Mouse (Mus musculus): ENCODE data around the gene Hist1h2ah. TPM values are rescaled to one million over a fixed set of nuclear protein-coding genes. Genes with fewer than 3 reads are reported as not detected.
A peak's percentile ranks its signal among the peaks of the same experiment; 100 is the strongest.

The Hist1h2ah gene
- polyA plus RNA-seq, 2 experiments, result 5.5 to 6.5 TPM

- Histone ChIP-seq H3K4me2 (replicated peaks; ENCODE audit: low read depth, low read length, severe bottlenecking) (peak overlapping the region; percentile 59), H3K27ac (replicated peaks; ENCODE audit: low read depth, low read length) (no peak overlapping the region), H3K27me3 (ENCODE audit: control insufficient read depth, insufficient read depth, low read length) (no peaks in the 10 kb centered on the region), H3K9ac (ENCODE audit: low read depth, low read length, severe bottlenecking) (peak overlapping the region; percentile 50), H3K4me1 (ENCODE audit: control insufficient read depth, insufficient read depth, low read length) (0 out of 2 replicates have a peak, but pooled peaks cover 3% of the 10 kb centered on the region), H3K36me3 (ENCODE audit: control insufficient read depth, insufficient read depth, low read length) (no peaks in the 10 kb centered on the region), H3K4me3 (replicated peaks; ENCODE audit: low read length) (peak overlapping the region; percentile 46), H3K9me3 (ENCODE audit: control insufficient read depth, low read length) (no peaks in the 10 kb centered on the region)
- TF ChIP-seq POLR2A (IDR thresholded peaks at IDR 0.05; ENCODE audit: borderline replicate concordance, extremely low read depth, insufficient read depth, insufficient read length), result no peak
- ATAC-seq (ENCODE audit: low FRiP score, low read depth) (no peak), DNase-seq (ENCODE audit: low spot score) (no peak)
- 13% methylated on average over 5 of the region's 5 CpGs for WGBS
Observed at GRCm38 (mm10) chr13:22051523-22051859, 16.1 kb upstream of the Hist1h2ah start.

GRCm38 (mm10) chr13:22050591-22051522, 15.5 kb upstream of the Hist1h2ah start:
- TF ChIP-seq POLR2A (IDR thresholded peaks at IDR 0.05; ENCODE audit: borderline replicate concordance, extremely low read depth, insufficient read depth, insufficient read length), result 0 out of 2 replicates have a peak, but pooled peaks have one; percentile 12
- Histone ChIP-seq H3K4me1 (ENCODE audit: control insufficient read depth, insufficient read depth, low read length) (0 out of 2 replicates have a peak, but pooled peaks cover 3% of the 10 kb centered on the region), H3K4me2 (replicated peaks; ENCODE audit: low read depth, low read length, severe bottlenecking) (peak overlapping the region; percentile 59), H3K4me3 (replicated peaks; ENCODE audit: low read length) (peak overlapping the region; percentile 46), H3K27ac (replicated peaks; ENCODE audit: low read depth, low read length) (peak overlapping the region; percentile 79), H3K9ac (ENCODE audit: low read depth, low read length, severe bottlenecking) (peak overlapping the region; percentile 50), H3K27me3 (ENCODE audit: control insufficient read depth, insufficient read depth, low read length) (no peaks in the 10 kb centered on the region), H3K9me3 (ENCODE audit: control insufficient read depth, low read length) (no peaks in the 10 kb centered on the region), H3K36me3 (ENCODE audit: control insufficient read depth, insufficient read depth, low read length) (no peaks in the 10 kb centered on the region)
- DNase-seq (ENCODE audit: low spot score) (peak; percentile 91), ATAC-seq (ENCODE audit: low FRiP score, low read depth) (peak; percentile 93)
- WGBS, result under 1% methylated on average over 52 of the region's 52 CpGs

GRCm38 (mm10) chr13:22049737-22050440, 14.5 kb upstream of the Hist1h2ah start:
- H3K9me3 ChIP-seq (ENCODE audit: control insufficient read depth, low read length), result no peaks in the 10 kb centered on the region
- 0 out of 2 replicates have a peak, but pooled peaks cover 3% of the 10 kb centered on the region for H3K4me1 ChIP-seq (ENCODE audit: control insufficient read depth, insufficient read depth, low read length)
- peak overlapping the region; percentile 46 for H3K4me3 ChIP-seq (replicated peaks; ENCODE audit: low read length)
- H3K36me3 ChIP-seq (ENCODE audit: control insufficient read depth, insufficient read depth, low read length), result no peaks in the 10 kb centered on the region
- peak overlapping the region; percentile 59 for H3K4me2 ChIP-seq (replicated peaks; ENCODE audit: low read depth, low read length, severe bottlenecking)
- under 1% methylated on average over 14 of the region's 14 CpGs for WGBS
- peak overlapping the region; percentile 50 for H3K9ac ChIP-seq (ENCODE audit: low read depth, low read length, severe bottlenecking)
- H3K27ac ChIP-seq (replicated peaks; ENCODE audit: low read depth, low read length), result peak overlapping the region; percentile 79
- no peaks in the 10 kb centered on the region for H3K27me3 ChIP-seq (ENCODE audit: control insufficient read depth, insufficient read depth, low read length)
- peak; percentile 24 for ATAC-seq (ENCODE audit: low FRiP score, low read depth)
- no peak for TF ChIP-seq POLR2A (IDR thresholded peaks at IDR 0.05; ENCODE audit: borderline replicate concordance, extremely low read depth, insufficient read depth, insufficient read length)
- peak; percentile 81 for DNase-seq (ENCODE audit: low spot score)

GRCm38 (mm10) chr13:22049041-22049440, 13.7 kb upstream of the Hist1h2ah start:
- ATAC-seq (ENCODE audit: low FRiP score, low read depth) (no peak), DNase-seq (ENCODE audit: low spot score) (no peak)
- Histone ChIP-seq H3K36me3 (ENCODE audit: control insufficient read depth, insufficient read depth, low read length) (no peaks in the 10 kb centered on the region), H3K9me3 (ENCODE audit: control insufficient read depth, low read length) (no peaks in the 10 kb centered on the region), H3K4me2 (replicated peaks; ENCODE audit: low read depth, low read length, severe bottlenecking) (no peak overlapping the region), H3K4me1 (ENCODE audit: control insufficient read depth, insufficient read depth, low read length) (peaks cover 9% of the 10 kb centered on the region; the same call in 1 of the 2 replicates), H3K27ac (replicated peaks; ENCODE audit: low read depth, low read length) (no peak overlapping the region), H3K27me3 (ENCODE audit: control insufficient read depth, insufficient read depth, low read length) (no peaks in the 10 kb centered on the region), H3K9ac (ENCODE audit: low read depth, low read length, severe bottlenecking) (no peak overlapping the region), H3K4me3 (replicated peaks; ENCODE audit: low read length) (no peak overlapping the region)
- TF ChIP-seq POLR2A (IDR thresholded peaks at IDR 0.05; ENCODE audit: borderline replicate concordance, extremely low read depth, insufficient read depth, insufficient read length), result no peak
- WGBS, result 85% methylated on average over 2 of the region's 2 CpGs

- no peak for ATAC-seq (ENCODE audit: low FRiP score, low read depth)
- Histone ChIP-seq H3K36me3 (ENCODE audit: control insufficient read depth, insufficient read depth, low read length) (no peaks in the 10 kb centered on the region), H3K4me3 (replicated peaks; ENCODE audit: low read length) (no peak overlapping the region), H3K9me3 (ENCODE audit: control insufficient read depth, low read length) (no peaks in the 10 kb centered on the region), H3K27me3 (ENCODE audit: control insufficient read depth, insufficient read depth, low read length) (no peaks in the 10 kb centered on the region), H3K4me1 (ENCODE audit: control insufficient read depth, insufficient read depth, low read length) (peaks cover 14% of the 10 kb centered on the region; the same call in 1 of the 2 replicates), H3K27ac (replicated peaks; ENCODE audit: low read depth, low read length) (no peak overlapping the region), H3K4me2 (replicated peaks; ENCODE audit: low read depth, low read length, severe bottlenecking) (no peak overlapping the region), H3K9ac (ENCODE audit: low read depth, low read length, severe bottlenecking) (no peak overlapping the region)
- DNase-seq (ENCODE audit: low spot score), result no peak
- 53% methylated on average over 2 of the region's 2 CpGs for WGBS
- TF ChIP-seq POLR2A (IDR thresholded peaks at IDR 0.05; ENCODE audit: borderline replicate concordance, extremely low read depth, insufficient read depth, insufficient read length), result no peak
Observed at GRCm38 (mm10) chr13:22045311-22045710, 9.9 kb upstream of the Hist1h2ah start.

Data from limb, embryonic 14.5 days (tissue).